Mouse (Mus musculus) heart, adult 10 weeks (tissue): ENCODE results near the gene Dlgap5. TPM values are rescaled to one million over a fixed set of nuclear protein-coding genes. Genes with fewer than 3 reads are reported as not detected.

Experiments used
- polyA plus RNA-seq: library from polyadenylated mRNA; stranded (reverse); fragments of 350-450 nt; fragmentation: Illumina TruSeq; extraction: RNeasy Lipid Tissue Mini Kit (QIAGEN cat#74804); gene quantifications from one replicate; pipeline ENCODE4 v1.2.3, GENCODE M21; 2014; ENCODE audit warnings: low read depth, low replicate concordance

The Dlgap5 gene
- polyA plus RNA-seq: not detected

DNA sequence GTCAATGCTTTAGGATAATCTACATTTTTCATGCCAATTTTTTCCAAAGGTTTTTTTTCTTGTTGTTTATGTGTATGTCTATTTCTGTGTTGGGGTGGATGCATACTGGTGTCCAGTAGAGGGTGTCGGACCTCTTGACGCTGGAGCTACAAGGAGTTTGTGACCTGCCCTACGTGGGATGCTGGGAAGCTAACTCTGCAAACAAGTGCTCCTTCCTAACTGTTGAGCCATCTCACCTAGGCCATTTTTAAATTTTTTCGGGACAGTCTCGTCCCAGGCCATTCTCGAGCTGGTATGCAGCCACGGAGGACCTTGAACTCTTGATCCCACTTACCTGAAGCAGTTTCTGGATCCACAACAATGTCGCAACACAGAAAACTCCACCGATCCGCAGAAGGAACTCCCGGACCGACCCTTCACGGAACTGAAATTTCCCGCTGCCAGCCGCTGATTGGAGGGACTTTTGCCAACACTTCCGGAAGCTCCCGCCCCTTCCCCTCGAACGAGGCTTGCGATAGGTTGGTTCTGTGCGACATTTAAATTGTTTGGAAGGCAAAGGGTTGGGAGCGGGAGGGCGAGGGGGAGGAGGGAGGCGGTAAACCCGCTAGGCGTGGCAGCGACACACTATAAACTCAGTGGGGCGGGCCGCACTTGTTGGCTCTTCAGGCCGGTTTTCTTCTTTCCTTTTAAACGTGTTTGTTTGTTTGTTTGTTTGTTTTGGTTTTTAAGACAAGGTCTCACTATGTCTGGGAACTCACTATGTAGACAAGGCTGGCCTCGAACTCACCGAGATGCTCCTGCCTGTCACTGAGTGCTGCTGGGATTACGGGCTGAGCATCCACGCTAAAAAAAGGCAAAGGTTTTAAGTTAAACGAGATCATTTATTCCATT is at the start of gene Dlgap5:
Dlgap5 (minus strand) TSS at position 633 of the 891 bp plus-strand sequence.

DNA sequence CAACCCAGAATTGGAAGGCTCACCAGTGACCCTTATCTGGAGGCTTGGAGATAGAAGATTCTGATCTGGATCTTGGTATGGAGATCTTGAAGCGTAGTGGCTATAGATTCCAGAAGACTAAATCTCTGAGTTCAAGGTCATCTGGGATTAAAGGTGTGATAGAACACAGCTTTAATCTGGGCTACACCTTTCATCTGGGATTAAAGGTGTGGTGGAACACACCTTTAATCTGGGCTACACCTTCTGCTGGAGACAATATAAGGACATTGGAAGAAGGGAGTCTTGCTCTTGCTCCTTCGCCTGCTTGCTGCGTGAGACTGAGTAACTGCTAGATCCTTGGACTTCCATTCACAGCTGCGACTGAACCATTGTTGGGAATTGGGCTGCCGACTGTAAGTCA is 31.9 kb upstream of the Dlgap5 start, which contains the start of gene Fbxo34:
Fbxo34 (plus strand) TSS at position 301 of the 400 bp plus-strand sequence.

DNA sequence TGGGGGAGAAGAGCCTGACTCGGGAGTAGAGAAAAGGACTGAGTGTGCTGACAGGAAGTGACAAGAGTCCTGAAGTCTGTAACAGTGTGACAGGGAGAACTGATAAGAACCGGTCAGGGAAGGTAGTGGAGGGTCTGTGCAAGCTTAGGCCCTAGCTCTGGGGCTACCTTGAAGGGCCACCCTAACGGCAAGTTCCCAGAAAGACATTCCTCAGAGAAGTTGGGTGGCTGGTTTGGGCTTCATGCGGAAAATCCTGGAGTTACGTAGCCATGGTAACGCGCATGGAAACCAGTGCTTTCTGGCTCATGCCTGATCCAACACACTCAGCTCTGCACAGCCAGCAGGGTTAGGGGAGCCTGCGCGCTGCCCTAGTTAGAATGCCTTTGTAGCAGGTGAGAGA is 50.7 kb downstream of the Dlgap5 start, which contains the start of gene Lgals3:
Lgals3 (plus strand) TSS at position 291 of the 400 bp plus-strand sequence.

Other genes starting within 250 kb of the Dlgap5 start
- 7.1 TPM for gene Gch1, start 229.0 kb downstream of the Dlgap5 start, polyA plus RNA-seq
- gene Wdhd1, start 141.6 kb downstream of the Dlgap5 start, polyA plus RNA-seq: 0.84 TPM
- 7.6 TPM for gene Socs4, start 141.5 kb downstream of the Dlgap5 start, polyA plus RNA-seq
- 19.8 TPM for gene Mapk1ip1l, start 120.1 kb downstream of the Dlgap5 start, polyA plus RNA-seq
- gene Lgals3, start 50.7 kb downstream of the Dlgap5 start, polyA plus RNA-seq: 16.5 TPM
- gene Fbxo34, start 32.0 kb upstream of the Dlgap5 start, polyA plus RNA-seq: 10.4 TPM
- gene Atg14, start 152.2 kb upstream of the Dlgap5 start, polyA plus RNA-seq: 10.8 TPM
- 163 TPM for gene Ktn1, start 230.0 kb upstream of the Dlgap5 start, polyA plus RNA-seq